Mouse (Mus musculus): ENCODE results near the gene Gm21969.

Gene Gm21969

DNA sequence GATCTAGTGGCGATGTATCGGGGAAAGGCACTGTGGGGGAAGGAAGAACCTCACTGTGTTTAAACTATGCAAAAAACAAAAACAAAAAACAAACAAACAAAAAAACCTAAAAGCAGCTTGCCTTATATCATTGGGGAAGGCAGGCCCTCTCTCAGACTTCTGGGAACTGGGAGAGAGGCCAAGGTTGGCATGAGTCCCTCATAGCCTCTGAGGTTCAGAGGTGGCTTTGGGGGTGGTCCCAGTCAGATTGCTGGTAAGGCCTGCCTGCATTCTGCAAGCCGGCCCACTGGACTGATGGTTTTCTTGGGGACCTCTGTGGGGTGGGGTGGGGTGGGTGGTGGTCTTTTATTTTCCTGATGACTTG is 14.0 kb downstream of the Gm21969 start:
- no peak for DNase-seq (ENCODE audit: low read depth, low spot score)

DNA sequence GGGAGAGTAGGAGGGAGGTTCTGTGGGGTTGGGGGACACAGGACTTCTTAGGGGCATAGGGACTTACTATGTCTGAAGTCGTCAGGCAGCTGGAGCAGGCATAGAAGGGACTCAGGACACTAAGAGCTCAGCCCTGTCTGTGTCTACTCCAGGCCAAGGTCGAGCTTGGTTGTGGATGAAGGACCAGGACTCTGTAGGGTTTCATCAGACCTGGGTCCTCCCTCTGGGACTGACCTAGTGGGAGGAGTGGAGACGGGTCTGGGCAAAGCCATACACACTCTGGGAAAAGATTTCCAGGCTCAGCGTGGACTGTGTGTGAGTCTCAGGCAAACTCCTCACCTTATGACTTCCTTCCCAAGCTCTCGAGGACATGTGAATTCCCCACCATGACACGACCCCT is 16.8 kb downstream of the Gm21969 start:
- no peak for DNase-seq (ENCODE audit: low read depth, low spot score)

DNA sequence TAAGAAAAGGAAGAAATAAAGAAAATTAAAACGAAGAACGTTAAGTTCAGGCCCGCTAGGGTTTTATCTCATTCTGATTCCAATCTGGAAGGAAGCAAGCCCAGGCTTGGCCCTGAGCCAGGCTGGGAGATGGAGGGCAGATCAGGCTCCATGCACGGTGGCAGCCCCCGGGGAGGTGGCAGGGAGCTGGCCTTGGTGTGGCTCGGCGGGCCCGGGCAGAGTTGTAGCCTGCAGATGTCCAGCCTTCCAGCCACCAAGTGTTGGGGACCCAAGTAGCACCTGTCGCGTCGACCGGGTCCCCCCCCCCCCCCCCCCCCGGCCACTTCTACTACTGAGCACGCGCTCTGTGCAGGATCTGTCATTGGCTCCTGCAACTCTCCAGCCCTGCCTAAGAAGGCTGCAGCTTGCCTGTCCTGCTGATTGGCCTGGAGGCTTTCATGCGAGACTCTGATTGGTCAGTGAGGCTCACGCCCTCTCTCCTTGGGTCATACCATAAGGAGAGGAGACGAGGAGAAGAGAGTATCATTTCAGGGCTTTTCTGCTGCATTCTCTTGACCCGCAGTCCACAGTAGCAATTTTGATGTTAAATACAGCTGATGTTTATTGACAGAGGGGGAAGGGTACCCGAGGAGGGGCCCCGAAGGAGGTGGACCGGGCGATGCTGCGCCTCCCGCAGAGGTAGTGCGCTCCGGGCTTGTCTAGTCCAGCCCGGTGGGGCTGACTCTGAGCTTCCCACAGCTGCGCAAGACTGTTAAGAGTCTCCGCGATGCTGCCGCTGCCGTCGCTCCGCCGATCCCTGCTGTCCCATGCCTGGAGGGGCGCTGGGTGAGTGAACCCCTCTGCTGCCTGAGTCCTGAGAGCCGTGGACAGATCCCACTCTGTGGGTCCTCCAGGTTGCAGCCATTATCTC is 19.6 kb downstream of the Gm21969 start, which contains the start of gene Aldh4a1:
TSS of gene Aldh4a1 (plus strand) at position 494 of the 910 bp plus-strand sequence.
- DNase-seq (ENCODE audit: low read depth, low spot score) = peak; percentile 97

DNA sequence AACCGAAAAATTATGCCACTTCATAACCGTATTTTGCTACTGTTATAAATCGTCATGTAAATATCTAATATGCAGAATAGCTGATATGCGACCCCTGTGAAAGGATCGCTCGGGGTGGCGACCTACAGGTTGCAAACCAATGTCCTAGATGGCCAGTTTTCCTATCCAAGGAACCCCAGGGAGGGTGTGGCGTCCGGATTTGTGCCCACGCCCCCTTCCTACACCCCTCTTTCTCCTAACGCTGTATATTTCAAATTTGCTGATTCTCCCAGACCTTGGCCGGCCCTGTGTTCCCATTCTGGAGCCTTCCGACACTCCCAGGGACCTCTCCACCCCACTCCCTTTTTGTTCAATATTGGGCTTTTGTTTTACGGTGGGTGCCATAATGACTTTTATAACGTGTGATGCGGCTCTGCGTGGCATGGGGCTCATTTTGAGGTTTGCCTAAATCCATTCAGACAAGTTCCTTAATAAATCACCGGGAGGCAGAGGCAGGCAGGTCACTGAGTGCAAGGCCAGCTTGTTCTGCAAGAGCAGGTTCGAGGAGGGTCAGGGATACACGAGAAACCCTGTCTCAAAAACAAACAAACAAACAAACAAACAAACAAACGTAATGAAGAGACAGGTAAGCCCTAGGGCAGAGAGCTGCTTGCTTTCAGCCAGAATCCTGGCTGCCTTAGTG is 20.6 kb downstream of the Gm21969 start:
- no peak for DNase-seq (ENCODE audit: low read depth, low spot score)

DNA sequence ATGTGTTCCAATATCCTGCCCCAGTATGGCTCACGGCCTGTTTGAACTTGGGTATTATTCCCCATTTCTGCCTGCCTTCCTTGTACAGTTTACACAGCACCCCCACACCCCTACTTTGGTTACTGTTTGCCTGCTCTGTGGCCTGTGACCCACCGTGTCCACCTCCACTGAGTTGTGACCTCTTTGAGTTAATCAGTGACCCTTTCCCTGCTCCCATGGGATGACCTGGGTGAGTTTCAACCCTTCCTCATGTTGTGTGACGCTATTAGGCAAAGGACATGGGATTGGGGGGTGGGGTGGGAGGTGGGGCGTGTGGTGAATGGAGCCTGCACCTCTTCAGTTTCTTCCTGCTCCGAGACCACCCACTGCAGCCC is 21.1 kb downstream of the Gm21969 start:
- no peak for DNase-seq (ENCODE audit: low read depth, low spot score)

DNA sequence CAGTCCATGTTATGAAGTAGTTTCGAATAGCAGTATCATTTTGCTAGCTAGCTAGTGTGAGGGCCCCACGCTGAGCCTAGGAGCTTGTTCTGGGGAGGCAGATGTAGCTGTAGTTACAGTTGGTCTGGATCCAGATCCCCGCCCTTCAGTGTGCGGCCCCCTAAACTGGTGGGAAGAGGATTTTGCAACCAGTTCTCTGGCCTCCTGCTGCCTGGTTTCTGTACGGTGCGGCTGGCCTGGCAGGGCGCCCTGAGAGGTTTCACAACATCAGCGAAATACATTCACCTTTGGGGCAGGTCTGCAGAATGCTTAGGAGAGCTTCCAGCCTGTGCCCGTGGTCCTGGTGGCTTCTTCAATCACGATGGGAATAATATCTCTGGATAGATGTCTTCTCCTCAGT is 21.7 kb downstream of the Gm21969 start:
- DNase-seq (ENCODE audit: low read depth, low spot score) = no peak

DNA sequence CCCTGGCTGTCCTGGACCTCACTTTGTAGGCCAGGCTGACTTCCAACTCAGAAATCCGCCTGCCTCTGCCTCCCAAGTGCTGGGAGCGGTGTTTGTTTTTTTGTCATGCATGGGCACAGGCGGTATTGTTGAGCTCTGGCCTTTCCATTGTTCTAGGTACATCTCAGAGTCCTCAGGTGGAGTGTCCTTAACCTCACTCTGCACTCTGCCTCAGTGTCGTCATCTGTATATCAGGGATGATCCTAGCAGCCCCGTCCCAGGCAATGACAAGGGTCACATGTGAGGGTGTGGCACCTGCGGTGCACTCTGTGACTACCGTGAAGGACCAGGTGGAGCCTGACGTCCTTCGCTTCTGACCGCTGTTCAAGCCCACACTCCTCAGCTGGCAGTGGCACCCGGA is 24.4 kb downstream of the Gm21969 start:
- DNase-seq (ENCODE audit: low read depth, low spot score) = peak; percentile 69

DNA sequence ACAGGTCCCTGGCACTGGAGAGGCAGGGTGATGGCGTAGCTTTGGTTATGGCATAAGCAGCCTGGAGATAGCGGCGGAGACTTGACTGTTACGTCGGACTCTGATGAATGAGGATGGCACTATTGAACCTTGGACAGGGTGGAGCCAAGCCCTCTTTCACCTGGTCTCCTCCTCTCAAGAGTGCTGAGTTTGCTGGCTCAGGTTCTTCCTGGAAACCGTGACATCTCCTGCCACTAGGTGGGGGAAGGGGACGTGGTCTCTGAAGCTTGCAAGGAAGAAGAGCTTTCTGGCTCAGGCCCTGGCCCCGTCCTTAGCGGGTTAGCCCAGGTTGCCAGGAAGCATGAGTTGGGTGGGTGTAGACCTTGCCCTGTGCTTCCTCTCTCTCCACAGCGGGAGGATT is 27.2 kb downstream of the Gm21969 start:
- peak; percentile 74 for DNase-seq (ENCODE audit: low read depth, low spot score)

DNA sequence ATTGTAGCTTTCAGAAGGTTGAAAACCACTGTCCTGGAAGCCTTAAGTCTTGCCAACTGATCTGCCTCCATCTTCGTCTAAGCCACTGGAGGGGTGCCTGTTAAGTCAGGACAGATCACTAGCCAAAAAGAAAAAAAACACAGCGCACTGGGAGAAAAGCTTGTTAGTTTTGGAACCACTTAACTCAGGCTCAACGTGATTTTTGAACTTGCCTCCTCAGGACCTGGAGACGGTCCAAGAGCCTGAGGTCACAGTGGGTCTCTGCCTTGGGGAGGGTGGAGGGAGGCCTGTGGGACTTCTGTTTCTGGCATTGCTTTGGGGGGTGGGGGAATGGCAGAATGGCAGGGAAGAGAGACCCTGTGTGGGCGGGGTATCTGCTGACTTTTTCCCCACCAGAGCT is 28.2 kb downstream of the Gm21969 start:
- DNase-seq (ENCODE audit: low read depth, low spot score) = no peak

DNA sequence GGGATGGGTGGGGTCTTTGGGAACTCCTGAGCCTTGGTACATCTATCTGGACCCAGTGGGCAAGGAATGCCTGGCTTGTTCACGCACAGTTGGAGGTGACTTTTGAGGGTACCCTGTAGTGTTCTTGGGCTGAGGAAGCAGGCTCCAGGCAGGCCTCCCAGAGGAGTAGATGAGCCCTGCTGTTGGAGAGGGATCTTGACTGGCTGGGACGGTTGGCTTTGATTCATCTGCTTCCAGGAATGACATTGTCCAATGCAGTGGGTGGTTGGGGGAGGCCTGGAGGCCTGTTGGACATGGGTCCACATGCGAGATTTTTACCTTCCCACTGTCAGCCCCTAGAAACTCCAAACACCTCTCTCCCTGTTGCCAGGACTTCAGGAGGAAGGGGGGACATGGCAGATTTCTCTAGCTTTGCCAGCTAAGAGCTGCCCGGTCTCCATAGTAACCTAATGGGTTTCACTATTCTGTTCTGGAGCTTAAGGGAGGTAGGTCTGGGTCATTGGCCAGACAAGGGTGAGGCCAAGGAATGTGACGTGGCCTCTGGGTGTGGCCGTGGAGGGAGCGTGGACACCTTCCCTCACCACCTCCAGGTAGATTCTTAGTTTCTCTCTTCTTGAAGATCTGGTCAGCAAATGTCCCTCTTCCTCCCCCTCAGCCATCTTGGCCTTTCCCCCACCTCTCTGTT is 28.7 kb downstream of the Gm21969 start:
- DNase-seq (ENCODE audit: low read depth, low spot score) = no peak

DNA sequence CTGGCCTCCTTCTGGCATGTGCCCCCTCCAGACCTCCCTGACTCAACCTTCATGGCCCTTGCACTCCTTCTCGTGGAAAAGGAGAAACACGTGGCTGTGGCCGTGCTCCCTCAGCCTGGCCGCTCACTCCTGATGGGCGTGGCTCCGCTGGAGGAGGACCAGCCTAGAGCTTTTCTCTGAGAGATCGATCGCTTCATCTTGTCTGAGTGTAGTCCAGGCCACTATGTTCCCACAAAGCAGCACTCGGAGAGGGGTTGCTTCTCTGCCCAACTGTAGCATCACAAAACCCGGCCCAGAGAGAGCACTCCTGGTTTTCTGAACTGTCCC is 29.2 kb downstream of the Gm21969 start:
- DNase-seq (ENCODE audit: low read depth, low spot score) = no peak

DNA sequence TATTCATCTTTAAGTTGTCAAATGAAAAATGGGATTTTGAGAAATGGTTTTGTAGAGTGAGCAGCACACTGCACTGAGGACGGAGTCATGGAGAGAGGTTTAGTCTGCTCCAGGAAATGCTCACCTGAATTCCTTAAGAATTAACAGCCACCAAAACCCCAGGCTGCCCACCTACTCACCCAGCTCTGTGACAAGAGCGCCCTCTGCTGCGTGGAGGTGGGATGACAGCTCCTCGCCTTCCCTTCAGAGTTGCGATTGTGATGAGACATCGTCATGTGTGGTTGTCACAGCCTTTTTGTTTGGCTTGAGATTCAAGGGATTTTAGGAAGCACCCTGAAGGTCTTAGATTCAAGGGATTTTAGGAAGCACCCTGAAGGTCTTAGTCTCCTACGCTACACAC is 33.4 kb downstream of the Gm21969 start:
- peak; percentile 79 for DNase-seq (ENCODE audit: low read depth, low spot score)

DNA sequence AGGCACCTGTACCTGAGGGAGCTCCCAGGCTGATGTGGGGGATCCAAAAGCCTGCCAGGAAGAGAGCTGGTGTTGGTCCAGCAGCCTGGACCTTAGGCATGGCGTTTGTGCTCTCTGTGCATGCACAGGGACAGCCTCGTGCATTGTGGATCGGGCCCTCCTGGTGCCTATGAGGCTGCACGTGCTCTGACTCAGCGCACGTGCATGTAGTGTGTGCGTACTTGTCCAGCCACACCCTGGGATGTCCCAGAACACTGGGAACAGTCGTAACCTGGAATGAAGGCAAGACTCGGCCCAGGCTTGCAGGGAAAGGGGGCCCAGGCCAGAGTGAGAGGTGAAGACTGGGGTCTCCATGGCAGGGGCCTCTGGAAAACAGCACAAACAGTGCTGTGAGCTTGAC is 34.9 kb downstream of the Gm21969 start:
- DNase-seq (ENCODE audit: low read depth, low spot score) = no peak

DNA sequence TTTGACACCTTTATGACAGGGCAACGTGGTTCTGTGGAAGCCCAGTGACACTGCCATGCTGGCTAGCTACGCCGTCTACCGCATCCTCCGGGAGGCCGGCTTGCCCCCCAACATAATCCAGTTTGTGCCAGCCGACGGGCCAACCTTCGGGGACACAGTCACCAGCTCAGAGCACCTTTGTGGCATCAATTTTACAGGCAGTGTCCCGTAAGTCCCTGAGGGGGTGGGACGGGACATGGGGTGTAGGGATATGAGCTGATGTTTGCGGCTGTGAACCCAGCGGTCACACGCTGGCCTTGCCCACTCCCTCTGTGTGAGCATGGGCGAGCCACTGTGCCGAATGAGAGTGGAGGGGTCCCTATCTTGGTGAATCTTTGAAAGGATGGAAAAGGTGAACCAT is 35.4 kb downstream of the Gm21969 start:
- no peak for DNase-seq (ENCODE audit: low read depth, low spot score)

DNA sequence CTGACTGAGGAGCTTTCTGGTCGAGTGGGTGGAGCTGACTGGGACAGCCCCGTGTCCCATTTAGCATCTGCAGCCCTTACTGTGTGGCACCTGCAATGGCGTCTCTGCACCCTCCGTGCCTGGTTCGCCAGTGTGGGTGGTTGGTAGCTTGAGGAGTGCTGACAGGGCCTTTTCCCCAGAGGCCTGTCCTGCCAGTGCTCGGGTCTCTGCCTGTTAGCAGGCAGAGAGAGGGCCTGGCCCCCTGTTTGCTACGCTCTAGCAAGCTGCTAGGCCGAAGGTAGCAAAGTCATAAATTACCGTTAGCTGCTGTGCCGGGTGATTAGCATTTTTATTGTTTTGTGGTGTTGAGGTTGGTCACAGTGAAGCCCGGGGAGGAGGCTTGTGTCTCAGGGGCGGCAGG is 36.8 kb downstream of the Gm21969 start:
- DNase-seq (ENCODE audit: low read depth, low spot score) = peak; percentile 39

DNA sequence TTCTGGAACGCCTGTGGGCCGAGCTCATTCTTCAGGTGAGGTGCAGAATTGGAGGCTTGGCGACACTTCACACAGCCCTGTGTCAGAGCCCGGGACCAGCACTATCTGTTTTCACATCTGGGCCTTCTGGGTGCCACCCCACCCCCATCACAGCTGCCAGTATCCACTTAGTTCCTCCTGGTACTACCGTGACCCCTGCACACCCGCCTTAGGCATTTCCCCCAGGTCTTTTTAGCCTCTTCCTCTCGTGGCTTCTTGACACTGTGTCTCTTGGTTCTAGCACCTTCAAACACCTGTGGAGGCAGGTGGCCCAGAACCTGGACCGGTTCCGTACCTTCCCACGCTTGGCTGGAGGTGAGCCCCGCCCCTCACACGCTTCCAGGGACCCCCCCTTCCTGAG is 37.3 kb downstream of the Gm21969 start:
- DNase-seq (ENCODE audit: low read depth, low spot score) = no peak

DNA sequence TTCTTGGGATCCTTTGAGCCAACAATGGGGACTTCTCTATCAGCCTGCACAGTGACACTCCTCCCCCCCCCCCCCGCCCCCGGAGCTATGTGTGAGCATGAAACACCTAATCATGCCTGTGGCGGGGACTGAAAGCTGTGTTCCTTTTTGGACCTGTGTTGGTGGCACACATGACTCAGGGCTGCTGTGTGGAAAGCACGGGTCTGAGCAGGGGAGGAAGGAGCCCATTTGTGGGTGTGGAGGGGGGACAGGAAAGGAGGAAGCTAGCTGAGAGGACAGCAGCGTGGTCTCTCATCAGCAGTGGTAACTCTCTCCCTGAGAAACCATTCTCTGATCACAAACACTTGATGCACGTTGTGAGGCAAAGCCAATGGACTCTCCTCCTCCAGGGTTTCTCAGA is 37.8 kb downstream of the Gm21969 start:
- no peak for DNase-seq (ENCODE audit: low read depth, low spot score)

DNA sequence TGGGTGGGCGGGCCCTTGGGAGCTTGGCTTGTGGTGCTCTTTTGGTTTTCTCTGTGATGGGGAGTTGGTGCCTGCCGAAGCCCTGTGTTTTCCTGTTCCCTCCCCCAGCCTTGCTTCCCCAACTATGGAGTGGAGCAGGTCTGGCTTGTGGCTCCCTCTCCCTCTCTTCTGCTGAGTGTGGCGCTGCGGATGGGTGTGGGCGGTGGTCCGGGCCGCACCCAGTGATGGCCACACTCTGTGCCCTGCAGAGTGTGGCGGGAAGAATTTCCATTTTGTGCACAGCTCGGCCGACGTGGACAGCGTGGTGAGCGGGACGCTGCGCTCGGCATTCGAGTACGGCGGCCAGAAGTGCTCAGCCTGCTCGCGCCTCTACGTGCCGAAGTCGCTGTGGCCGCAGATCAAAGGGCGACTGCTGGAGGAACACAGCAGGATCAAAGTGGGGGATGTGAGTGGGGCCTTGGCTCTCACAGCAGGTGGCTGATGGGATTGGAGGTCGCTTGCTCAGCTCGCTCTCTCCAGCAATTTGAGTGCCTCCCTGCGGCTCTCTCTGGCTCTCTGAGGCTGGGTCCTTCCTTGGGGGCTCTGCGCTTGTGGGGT is 38.9 kb downstream of the Gm21969 start:
- peak; percentile 97 for DNase-seq (ENCODE audit: low read depth, low spot score)

DNA sequence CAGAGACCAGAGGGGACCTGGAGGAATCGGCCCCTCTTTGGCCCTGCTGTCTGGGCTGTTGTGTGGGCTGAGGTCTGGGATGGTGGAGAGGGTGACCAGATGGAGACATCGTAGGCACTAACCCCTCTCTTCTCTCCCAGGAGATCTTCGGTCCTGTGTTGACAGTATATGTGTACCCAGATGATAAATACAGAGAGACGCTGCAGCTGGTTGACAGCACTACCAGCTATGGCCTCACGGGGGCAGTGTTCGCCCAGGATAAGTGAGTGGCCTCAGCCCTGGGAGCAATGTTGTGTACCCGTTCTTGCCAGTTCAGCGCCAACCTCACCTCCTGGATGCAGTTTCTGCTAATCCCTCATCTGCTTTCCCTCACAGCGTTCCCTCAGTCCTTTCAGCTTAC is 41.0 kb downstream of the Gm21969 start:
- DNase-seq (ENCODE audit: low read depth, low spot score) = peak; percentile 85

DNA sequence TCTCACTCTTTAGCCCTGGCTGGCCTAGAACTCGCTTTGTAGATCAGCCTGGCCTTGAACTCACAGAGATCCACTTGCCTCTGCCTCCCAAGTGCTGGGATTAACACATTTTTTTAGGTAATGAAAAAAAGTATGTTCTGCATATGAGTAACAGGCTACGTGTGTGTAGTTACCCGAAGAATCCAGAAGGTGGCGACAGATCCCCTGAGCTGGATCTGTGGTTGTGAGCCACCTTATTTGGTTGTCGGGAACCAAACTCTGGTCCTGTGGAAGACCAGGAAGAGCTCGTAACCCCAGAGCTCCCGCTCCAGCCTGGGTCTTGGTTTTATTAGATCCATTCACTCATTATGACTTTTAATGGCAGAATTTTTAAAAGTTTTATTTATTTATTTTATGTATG is 43.9 kb downstream of the Gm21969 start:
- peak; percentile 81 for DNase-seq (ENCODE audit: low read depth, low spot score)

DNA sequence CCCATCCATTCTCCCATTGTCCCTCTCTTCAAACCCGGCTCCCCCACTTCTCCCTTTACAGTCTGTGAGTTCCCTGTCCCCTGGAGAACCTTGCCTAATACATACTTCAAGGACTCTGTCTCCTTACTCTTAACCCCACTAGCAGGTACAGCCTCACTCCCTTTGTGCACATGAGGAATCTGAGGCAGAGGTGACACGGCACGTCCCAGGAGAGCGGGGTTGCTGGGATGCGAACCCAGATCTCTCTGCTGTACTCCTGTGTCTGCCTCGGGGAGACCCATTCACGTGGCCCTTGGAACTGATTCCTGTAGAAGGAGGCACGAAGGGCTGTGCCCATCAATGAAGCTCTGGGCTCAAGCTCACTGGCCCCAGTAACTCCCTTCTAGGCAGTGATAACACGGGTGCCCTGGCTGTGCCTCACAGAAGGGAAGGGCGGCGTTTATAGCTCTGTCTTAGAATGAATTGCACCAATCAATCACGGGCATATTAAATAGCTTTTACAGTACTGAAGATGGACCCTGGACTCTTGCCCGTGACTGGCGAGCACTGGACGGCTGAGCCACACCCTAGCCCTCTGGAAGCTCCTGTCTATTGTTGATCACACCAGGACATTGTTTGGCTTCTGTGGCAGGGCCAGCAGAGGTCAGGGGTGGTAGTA is 47.2 kb downstream of the Gm21969 start:
- no peak for DNase-seq (ENCODE audit: low read depth, low spot score)

DNA sequence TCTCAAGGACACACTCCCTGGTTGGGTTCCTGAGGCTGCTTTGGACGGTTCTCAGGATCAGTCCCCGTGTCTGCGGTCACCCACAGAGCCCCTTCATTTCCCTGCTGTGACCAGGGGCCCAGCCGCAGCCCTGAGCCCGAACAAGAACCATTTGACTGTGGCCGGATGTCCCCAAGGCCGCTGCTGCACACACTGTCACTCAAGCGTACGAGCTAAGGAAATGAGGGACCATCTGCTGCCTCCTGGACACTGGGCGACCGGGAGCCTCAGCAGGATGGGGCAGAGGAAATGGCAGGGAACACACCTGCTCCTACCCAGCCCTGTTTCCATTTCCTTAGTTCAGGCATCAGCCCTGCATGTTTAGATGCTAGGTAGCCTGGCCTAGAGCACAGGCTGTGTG is 47.9 kb downstream of the Gm21969 start:
- no peak for DNase-seq (ENCODE audit: low read depth, low spot score)
